Mouse (Mus musculus): Measurements from ENCODE around the gene Mettl7a1. TPM values are rescaled to one million over a fixed set of nuclear protein-coding genes. Genes with fewer than 3 reads are reported as not detected.
"Not testable (repeated sequence)": the region's sequence is repeated elsewhere in the genome, so short reads cannot be mapped to it uniquely, and the experiment has no call there.

Gene Mettl7a1
- polyA plus RNA-seq, 1 experiment from 2014 or later, result 3.4 TPM

DNA sequence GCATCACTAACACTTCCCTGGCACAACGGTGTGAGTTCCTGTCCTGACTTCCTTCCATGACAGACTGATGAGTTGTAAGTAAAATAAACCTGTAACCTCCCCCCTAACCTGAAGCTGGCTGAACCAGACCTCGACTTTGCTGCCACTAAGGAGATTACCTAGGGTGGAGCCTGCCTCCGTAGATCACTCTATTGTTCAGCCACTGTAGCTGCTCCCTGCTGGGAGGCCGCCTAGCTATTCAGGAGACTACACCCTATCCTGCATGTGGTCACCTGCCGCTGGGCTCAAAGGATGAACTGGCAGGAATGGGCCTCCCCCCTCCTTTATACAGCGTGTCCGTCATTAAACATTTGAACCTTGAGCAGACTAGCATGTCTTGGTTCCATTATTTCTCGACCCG lies 34.2 kb upstream of the Mettl7a1 start:
- H3K27me3 ChIP-seq (ENCODE audit: control insufficient read depth, insufficient read depth, low read length), result no peaks in the 10 kb centered on the region
- no peaks in the 10 kb centered on the region for H3K9me3 ChIP-seq (ENCODE audit: control insufficient read depth, low read length)

DNA sequence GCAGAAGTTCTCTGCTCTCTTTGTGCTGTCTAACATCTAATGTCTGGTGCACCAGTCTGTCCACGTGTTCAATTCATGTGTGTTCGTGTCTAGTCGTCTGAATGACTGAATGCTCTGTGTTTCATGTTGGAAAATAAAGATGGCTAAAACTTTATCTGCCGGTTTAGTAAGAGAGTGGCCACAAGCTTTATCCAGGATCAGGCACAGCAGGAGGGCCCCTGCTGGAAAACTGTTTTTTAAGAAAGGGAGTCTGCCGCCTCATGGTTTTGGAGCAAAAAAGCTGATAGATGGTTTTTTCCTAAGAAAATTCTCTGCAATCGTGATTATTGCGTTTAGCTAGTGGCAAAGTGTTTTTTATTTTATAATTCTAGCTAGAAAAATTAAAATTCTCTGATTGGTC lies 33.3 kb upstream of the Mettl7a1 start:
- H3K27ac ChIP-seq (ENCODE audit: low read depth, low read length); H3K36me3 ChIP-seq (ENCODE audit: control insufficient read depth, insufficient read depth, low read length); H3K4me1 ChIP-seq (replicated peaks; ENCODE audit: control insufficient read depth, insufficient read depth, low read length); H3K27me3 ChIP-seq (ENCODE audit: control insufficient read depth, insufficient read depth, low read length); H3K4me3 ChIP-seq (ENCODE audit: low read depth, low read length); DNase-seq (ENCODE audit: low spot score); ATAC-seq (ENCODE audit: low FRiP score); H3K9ac ChIP-seq (ENCODE audit: low read depth, low read length); H3K9me3 ChIP-seq (ENCODE audit: control insufficient read depth, low read length); H3K4me2 ChIP-seq (replicated peaks; ENCODE audit: low read depth, low read length): not testable (repeated sequence)
- WGBS, result 18% methylated on average over 7 of the region's 7 CpGs

More for the DNA sequence above, 34.2 kb upstream of the Mettl7a1 start:
- no peak overlapping the region for H3K4me2 ChIP-seq (replicated peaks; ENCODE audit: low read depth, low read length)
- no peak for DNase-seq (ENCODE audit: low spot score)
- H3K4me1 ChIP-seq (replicated peaks; ENCODE audit: control insufficient read depth, insufficient read depth, low read length), result no peaks in the 10 kb centered on the region
- no peaks in the 10 kb centered on the region for H3K36me3 ChIP-seq (ENCODE audit: control insufficient read depth, insufficient read depth, low read length)
- no peak for ATAC-seq (ENCODE audit: low FRiP score)
- no peak overlapping the region for H3K9ac ChIP-seq (ENCODE audit: low read depth, low read length)
- WGBS, result 18% methylated on average over 9 of the region's 9 CpGs
- H3K4me3 ChIP-seq (ENCODE audit: low read depth, low read length), result no peak overlapping the region
- no peak overlapping the region for H3K27ac ChIP-seq (ENCODE audit: low read depth, low read length)

DNA sequence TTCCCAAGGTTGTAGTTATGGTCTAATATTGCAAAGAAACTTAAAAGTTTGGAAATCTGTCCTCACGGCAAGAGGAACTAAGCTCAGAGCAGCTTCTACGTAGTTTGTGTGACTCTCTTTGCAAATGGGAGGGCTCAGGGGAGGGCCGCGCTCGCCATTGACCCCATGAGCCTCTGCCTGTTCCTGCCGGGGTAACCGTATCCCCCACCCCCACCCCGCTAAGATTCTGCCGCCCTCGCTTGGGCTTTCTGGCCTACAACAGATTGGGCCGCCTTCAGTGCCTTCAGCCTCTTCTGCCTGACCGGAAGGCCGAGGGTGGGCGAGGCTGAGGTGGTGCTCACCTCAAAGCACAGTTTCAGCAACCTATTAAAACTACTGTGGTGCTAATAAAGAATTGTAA lies 32.5 kb upstream of the Mettl7a1 start:
- 61% methylated on average over 14 of the region's 14 CpGs for WGBS
- Histone ChIP-seq H3K27me3 (ENCODE audit: control insufficient read depth, insufficient read depth, low read length) (no peaks in the 10 kb centered on the region), H3K4me2 (replicated peaks; ENCODE audit: low read depth, low read length) (no peak overlapping the region), H3K9me3 (ENCODE audit: control insufficient read depth, low read length) (no peaks in the 10 kb centered on the region), H3K9ac (ENCODE audit: low read depth, low read length) (no peak overlapping the region), H3K36me3 (ENCODE audit: control insufficient read depth, insufficient read depth, low read length) (no peaks in the 10 kb centered on the region), H3K4me3 (ENCODE audit: low read depth, low read length) (no peak overlapping the region), H3K4me1 (replicated peaks; ENCODE audit: control insufficient read depth, insufficient read depth, low read length) (no peaks in the 10 kb centered on the region), H3K27ac (ENCODE audit: low read depth, low read length) (no peak overlapping the region)
- DNase-seq (ENCODE audit: low spot score) (no peak), ATAC-seq (ENCODE audit: low FRiP score) (no peak)

DNA sequence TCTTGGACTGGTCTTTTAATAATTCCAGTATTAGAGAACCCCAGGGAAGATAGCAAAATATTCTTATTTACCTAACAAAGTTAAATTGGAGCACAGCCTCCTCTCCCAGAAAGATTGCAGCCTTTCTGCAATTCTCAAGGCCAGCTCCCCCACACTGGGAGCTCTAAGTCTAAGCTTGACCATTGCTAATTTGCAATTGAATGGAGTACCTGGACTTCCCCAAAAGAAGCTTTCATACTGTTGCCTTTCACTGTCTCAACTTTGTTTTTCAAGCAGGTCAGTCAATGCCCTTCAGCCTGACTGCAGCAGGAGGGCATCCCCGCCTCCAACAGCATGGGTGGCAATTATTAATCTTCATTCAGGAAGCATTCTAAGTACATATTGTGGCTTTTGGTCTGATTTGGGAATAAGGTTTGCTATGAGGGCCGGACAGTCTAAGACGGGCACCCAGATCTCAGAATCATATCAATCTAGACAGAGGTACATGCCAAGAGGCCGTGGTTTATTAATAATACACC lies 30.1 kb upstream of the Mettl7a1 start:
- H3K27me3 ChIP-seq (ENCODE audit: control insufficient read depth, insufficient read depth, low read length); H3K9me3 ChIP-seq (ENCODE audit: control insufficient read depth, low read length); H3K36me3 ChIP-seq (ENCODE audit: control insufficient read depth, insufficient read depth, low read length); H3K27ac ChIP-seq (ENCODE audit: low read depth, low read length); H3K9ac ChIP-seq (ENCODE audit: low read depth, low read length); H3K4me3 ChIP-seq (ENCODE audit: low read depth, low read length); ATAC-seq (ENCODE audit: low FRiP score); DNase-seq (ENCODE audit: low spot score); H3K4me1 ChIP-seq (replicated peaks; ENCODE audit: control insufficient read depth, insufficient read depth, low read length); H3K4me2 ChIP-seq (replicated peaks; ENCODE audit: low read depth, low read length): not testable (repeated sequence)
- 89% methylated on average over 4 of the region's 4 CpGs for WGBS

DNA sequence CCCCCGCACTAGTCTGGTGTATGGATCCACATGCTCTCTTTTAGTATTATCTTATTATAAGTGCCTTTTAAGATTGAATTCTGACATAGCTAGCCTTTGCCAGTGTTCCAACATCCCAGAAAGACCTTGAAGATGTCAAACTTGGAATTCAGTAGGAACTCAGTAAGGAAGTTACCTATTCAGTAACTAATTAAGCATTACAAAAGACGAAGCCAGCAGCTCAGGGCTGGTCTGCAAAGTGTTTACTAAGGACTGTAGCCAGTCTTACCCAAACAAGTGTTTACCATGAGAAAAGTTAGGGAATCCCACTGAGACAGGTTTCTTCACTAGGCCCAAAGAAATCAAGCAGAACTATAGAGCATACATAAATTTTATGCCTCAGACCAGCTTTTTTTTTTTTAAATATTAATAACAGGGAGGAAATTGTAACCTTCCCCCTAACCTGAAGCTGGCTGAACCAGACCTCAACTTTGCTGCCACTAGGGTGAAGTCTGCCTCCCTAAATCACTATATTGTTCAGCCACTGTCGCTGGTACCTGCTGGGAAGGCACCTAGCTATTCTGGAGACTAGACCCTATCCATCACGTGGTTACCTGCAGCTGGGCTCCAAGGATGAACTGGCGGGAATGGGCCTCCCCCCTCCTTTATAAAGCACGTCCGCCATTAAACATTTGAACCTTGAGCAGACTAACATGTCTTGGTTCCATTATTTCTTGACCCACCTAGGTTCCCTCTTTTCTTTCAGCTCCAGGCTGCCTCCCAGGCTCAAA lies 29.0 kb upstream of the Mettl7a1 start:
- Histone ChIP-seq H3K27me3 (ENCODE audit: control insufficient read depth, insufficient read depth, low read length) (no peaks in the 10 kb centered on the region), H3K4me2 (replicated peaks; ENCODE audit: low read depth, low read length) (no peak overlapping the region)
- WGBS, result 86% methylated on average over 7 of the region's 7 CpGs

DNA sequence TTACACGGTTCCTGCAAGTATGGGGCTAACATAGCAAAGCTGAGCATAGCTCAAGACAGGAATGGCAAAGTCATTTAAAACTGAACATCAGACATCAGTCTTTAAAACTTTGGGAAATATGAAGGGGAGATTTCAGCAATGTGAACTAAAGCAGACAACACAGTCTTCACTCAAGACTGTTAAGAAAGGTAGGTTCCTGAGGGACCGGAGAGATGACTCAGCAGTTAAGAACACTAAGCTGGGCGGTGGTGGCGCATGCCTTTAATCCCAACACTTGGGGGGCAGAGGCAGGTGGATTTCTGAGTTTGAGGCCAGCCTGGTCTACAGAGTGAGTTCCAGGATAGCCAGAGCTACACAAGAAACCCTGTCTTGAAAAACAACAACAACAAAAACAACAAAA lies 27.5 kb upstream of the Mettl7a1 start:
- Histone ChIP-seq H3K4me1 (replicated peaks; ENCODE audit: control insufficient read depth, insufficient read depth, low read length) (no peaks in the 10 kb centered on the region), H3K36me3 (ENCODE audit: control insufficient read depth, insufficient read depth, low read length) (no peaks in the 10 kb centered on the region), H3K9me3 (ENCODE audit: control insufficient read depth, low read length) (no peaks in the 10 kb centered on the region), H3K27ac (ENCODE audit: low read depth, low read length) (no peak overlapping the region), H3K4me3 (ENCODE audit: low read depth, low read length) (no peak overlapping the region), H3K9ac (ENCODE audit: low read depth, low read length) (no peak overlapping the region), H3K27me3 (ENCODE audit: control insufficient read depth, insufficient read depth, low read length) (no peaks in the 10 kb centered on the region), H3K4me2 (replicated peaks; ENCODE audit: low read depth, low read length) (no peak overlapping the region)
- ATAC-seq (ENCODE audit: low FRiP score), result no peak
- 90% methylated on average over 4 of the region's 4 CpGs for WGBS
- no peak for DNase-seq (ENCODE audit: low spot score)

More for the DNA sequence above, 29.0 kb upstream of the Mettl7a1 start:
- H3K4me1 ChIP-seq (replicated peaks; ENCODE audit: control insufficient read depth, insufficient read depth, low read length), result no peaks in the 10 kb centered on the region
- no peaks in the 10 kb centered on the region for H3K36me3 ChIP-seq (ENCODE audit: control insufficient read depth, insufficient read depth, low read length)
- DNase-seq (ENCODE audit: low spot score) (no peak), ATAC-seq (ENCODE audit: low FRiP score) (no peak)
- no peak overlapping the region for H3K27ac ChIP-seq (ENCODE audit: low read depth, low read length)
- H3K4me3 ChIP-seq (ENCODE audit: low read depth, low read length), result no peak overlapping the region
- no peak overlapping the region for H3K9ac ChIP-seq (ENCODE audit: low read depth, low read length)
- H3K9me3 ChIP-seq (ENCODE audit: control insufficient read depth, low read length), result no peaks in the 10 kb centered on the region

DNA sequence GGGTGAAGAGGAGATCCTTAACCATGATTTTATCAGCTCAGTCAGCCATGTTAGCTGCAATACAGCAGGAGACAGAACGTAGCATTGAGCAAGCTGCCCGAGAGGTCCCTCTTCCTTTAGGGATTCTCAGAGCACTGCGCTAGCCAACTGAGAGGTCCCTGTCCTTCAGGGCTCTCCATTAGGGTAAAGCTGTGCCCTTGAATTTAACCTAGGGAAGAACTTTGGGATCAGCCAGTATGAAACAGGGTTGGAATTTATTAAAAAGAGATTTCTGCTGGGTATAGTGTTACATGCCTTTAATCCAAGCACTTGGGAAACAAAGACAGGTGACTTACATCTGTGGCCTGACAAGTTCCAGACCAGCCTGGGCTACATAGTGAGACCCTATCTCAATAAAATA lies 26.4 kb upstream of the Mettl7a1 start:
- DNase-seq (ENCODE audit: low spot score) (no peak), ATAC-seq (ENCODE audit: low FRiP score) (no peak)
- Histone ChIP-seq H3K9me3 (ENCODE audit: control insufficient read depth, low read length) (no peaks in the 10 kb centered on the region), H3K4me2 (replicated peaks; ENCODE audit: low read depth, low read length) (no peak overlapping the region), H3K4me3 (ENCODE audit: low read depth, low read length) (no peak overlapping the region), H3K27ac (ENCODE audit: low read depth, low read length) (no peak overlapping the region), H3K27me3 (ENCODE audit: control insufficient read depth, insufficient read depth, low read length) (no peaks in the 10 kb centered on the region), H3K9ac (ENCODE audit: low read depth, low read length) (no peak overlapping the region), H3K36me3 (ENCODE audit: control insufficient read depth, insufficient read depth, low read length) (no peaks in the 10 kb centered on the region), H3K4me1 (replicated peaks; ENCODE audit: control insufficient read depth, insufficient read depth, low read length) (no peaks in the 10 kb centered on the region)
- WGBS, result 92% methylated on average over 3 of the region's 3 CpGs

DNA sequence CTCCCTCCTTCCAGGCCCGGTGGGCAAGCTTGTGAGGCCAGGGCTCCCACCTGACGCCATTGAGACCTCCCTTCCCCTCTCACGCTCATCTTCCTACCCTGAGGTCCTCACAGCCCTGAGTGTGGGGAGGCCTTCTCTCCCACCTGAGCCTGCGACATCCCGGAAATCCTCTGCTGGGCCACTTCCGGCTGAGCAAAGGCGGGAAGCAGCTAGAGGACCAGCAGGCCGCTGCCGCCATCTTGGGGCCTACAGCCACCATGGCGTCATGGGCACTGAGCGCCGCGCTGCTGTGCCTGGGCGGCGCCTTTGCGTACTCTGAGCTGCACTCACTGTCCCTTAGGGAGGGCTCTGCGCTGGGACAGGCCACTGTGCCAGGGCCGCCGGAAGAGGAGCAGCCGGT lies 23.3 kb upstream of the Mettl7a1 start, which contains the start of gene Tmprss12:
Tmprss12 (plus strand) TSS at position 212 of the 400 bp plus-strand sequence.
- H3K27ac ChIP-seq (ENCODE audit: low read depth, low read length), result no peak within 1 kb of the TSS
- no peak within 1 kb of the TSS for H3K4me2 ChIP-seq (replicated peaks; ENCODE audit: low read depth, low read length)
- H3K4me1 ChIP-seq (replicated peaks; ENCODE audit: control insufficient read depth, insufficient read depth, low read length), result no peaks in the 10 kb centered on the region
- DNase-seq (ENCODE audit: low spot score) (no peak), ATAC-seq (ENCODE audit: low FRiP score) (no peak)
- WGBS, result 97% methylated on average over 20 of the region's 20 CpGs
- no peaks in the 10 kb centered on the region for H3K27me3 ChIP-seq (ENCODE audit: control insufficient read depth, insufficient read depth, low read length)
- no peak within 1 kb of the TSS for H3K9ac ChIP-seq (ENCODE audit: low read depth, low read length)
- H3K36me3 ChIP-seq (ENCODE audit: control insufficient read depth, insufficient read depth, low read length), result no peaks in the 10 kb centered on the region
- no peaks in the 10 kb centered on the region for H3K9me3 ChIP-seq (ENCODE audit: control insufficient read depth, low read length)
- no peak within 1 kb of the TSS for H3K4me3 ChIP-seq (ENCODE audit: low read depth, low read length)

DNA sequence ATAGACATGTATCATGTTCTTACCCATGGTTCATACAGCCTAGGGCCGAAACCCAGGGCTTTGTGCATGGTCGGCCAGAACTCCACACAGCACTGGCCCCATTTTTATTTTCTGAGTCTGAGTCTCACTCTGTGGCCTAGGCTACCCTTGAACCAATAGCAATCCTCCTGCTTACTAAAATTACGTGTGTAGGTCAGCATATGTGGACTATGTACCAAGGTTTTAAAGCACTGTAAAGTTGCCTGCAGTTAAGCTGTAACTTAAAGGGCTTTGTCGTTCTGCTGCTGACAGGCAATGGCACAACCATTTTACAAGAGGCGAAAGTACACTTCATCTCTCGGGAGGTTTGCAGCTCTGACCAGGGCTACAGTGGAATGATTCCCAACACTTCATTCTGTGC lies 15.0 kb upstream of the Mettl7a1 start:
- ATAC-seq (ENCODE audit: low FRiP score) (no peak), DNase-seq (ENCODE audit: low spot score) (no peak)
- no peaks in the 10 kb centered on the region for H3K36me3 ChIP-seq (ENCODE audit: control insufficient read depth, insufficient read depth, low read length)
- H3K4me2 ChIP-seq (replicated peaks; ENCODE audit: low read depth, low read length), result no peak overlapping the region
- no peak overlapping the region for H3K9ac ChIP-seq (ENCODE audit: low read depth, low read length)
- H3K27me3 ChIP-seq (ENCODE audit: control insufficient read depth, insufficient read depth, low read length), result no peaks in the 10 kb centered on the region
- H3K27ac ChIP-seq (ENCODE audit: low read depth, low read length), result no peak overlapping the region
- no peaks in the 10 kb centered on the region for H3K9me3 ChIP-seq (ENCODE audit: control insufficient read depth, low read length)
- H3K4me1 ChIP-seq (replicated peaks; ENCODE audit: control insufficient read depth, insufficient read depth, low read length), result no peaks in the 10 kb centered on the region
- H3K4me3 ChIP-seq (ENCODE audit: low read depth, low read length), result no peak overlapping the region
- 94% methylated on average over 6 of the region's 6 CpGs for WGBS

Measured in hindbrain, embryonic 11.5 days (tissue).